Mouse (Mus musculus) MEL (cell line): Measurements from ENCODE around the gene Apba2.

Experiments
- CTCF ChIP-seq, 3 experiments: IDR thresholded peaks in 2 of 3; conservative IDR thresholded peaks in 1 of 3; 2 replicates each; pipeline ENCODE4 v1.5.1; 2011 to 2012; ENCODE audit warnings: low read length in 3 of 3, low read depth in 2 of 3, mild to moderate bottlenecking in 2 of 3, improper control_type of control experiment in 1 of 3, inconsistent platforms in 1 of 3, mixed read lengths in 1 of 3, moderate library complexity in 1 of 3; ENCODE audit not compliant: control insufficient read depth in 1 of 3, insufficient read depth in 1 of 3, poor library complexity in 1 of 3, severe bottlenecking in 1 of 3
- E2F4 ChIP-seq: IDR thresholded peaks from 2 replicates; pipeline ENCODE4 v1.6.1; 2011; ENCODE audit warnings: low read depth, low read length, improper control_type of control experiment, borderline replicate concordance
- MEF2A ChIP-seq: IDR thresholded peaks from 2 replicates; pipeline ENCODE4 v1.6.1; 2014; ENCODE audit warnings: low read depth, mild to moderate bottlenecking, inconsistent platforms, low read length, improper control_type of control experiment; ENCODE audit not compliant: poor library complexity, insufficient replicate concordance, severe bottlenecking; ENCODE audit errors: extremely low read depth
- MXI1 ChIP-seq: IDR thresholded peaks from 2 replicates; pipeline ENCODE4 v1.6.1; 2011; ENCODE audit warnings: mild to moderate bottlenecking, low read depth, low read length, improper control_type of control experiment
- POLR2A ChIP-seq, 2 experiments: IDR thresholded peaks; 2 replicates each; pipeline ENCODE4 v1.6.1; 2011 to 2012; ENCODE audit warnings: low read length in 2 of 2, mild to moderate bottlenecking in 2 of 2, control low read depth in 1 of 2, improper control_type of control experiment in 1 of 2, low read depth in 1 of 2, moderate library complexity in 1 of 2; ENCODE audit not compliant: control insufficient read depth in 1 of 2, insufficient read depth in 1 of 2, poor library complexity in 1 of 2
- ZNF384 ChIP-seq: IDR thresholded peaks from 2 replicates; pipeline ENCODE4 v1.6.1; 2012; ENCODE audit warnings: low read depth, mild to moderate bottlenecking, inconsistent platforms, low read length, improper control_type of control experiment

DNA sequence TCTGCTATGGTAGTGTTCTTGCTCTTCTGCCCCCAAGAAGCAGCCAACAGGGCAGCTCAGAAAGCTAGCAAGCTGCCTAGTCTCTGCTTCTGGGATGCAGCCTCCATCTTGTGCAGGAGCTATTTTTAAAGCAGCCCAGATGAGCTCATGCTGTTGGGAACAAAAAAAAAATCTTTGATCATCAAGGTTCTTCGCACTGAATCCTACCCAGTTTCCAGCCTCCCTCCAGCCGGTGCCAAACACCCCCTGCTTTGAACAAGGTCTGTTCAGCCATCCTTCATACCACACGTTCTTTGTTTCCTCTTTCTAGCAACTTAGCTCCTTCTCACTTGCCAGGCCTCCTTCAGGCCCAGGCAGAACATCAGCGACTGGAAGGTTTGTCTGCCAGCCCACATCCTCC, 278.0 kb downstream of the Apba2 start:
- TF ChIP-seq CTCF (IDR thresholded peaks at IDR 0.05 in 2 of 3, conservative IDR thresholded peaks at IDR 0.05 in 1 of 3; ENCODE audit: control insufficient read depth in 1 of 3, insufficient read depth in 1 of 3, low read depth in 2 of 3, low read length in 3 of 3, poor library complexity in 1 of 3, severe bottlenecking in 1 of 3) (no peak), MXI1 (no peak), E2F4 (no peak), ZNF384 (no peak), MEF2A (no peak), POLR2A (IDR thresholded peaks at IDR 0.05; ENCODE audit: control insufficient read depth in 1 of 2, insufficient read depth in 1 of 2, low read depth in 1 of 2, low read length in 2 of 2, poor library complexity in 1 of 2) (no peak)
